Mouse (Mus musculus): ENCODE data around the gene Panx2. TPM values are rescaled to one million over a fixed set of nuclear protein-coding genes. Genes with fewer than 3 reads are reported as not detected.

Gene Panx2
- polyA plus RNA-seq, 1 experiment from 2014 or later, result 1.4 TPM

GRCm38 (mm10) chr15:89060032-89060681 lies 623 bp downstream of the Panx2 start:
- H3K9ac ChIP-seq (ENCODE audit: low read length), result peak overlapping the region; percentile 78
- H3K4me1 ChIP-seq (ENCODE audit: control insufficient read depth, insufficient read depth, low read length), result 0 out of 2 replicates have a peak, but pooled peaks cover 7% of the 10 kb centered on the region
- H3K4me2 ChIP-seq (ENCODE audit: low read depth, low read length), result peak overlapping the region; percentile 87
- 4% methylated on average over 47 of the region's 48 CpGs for WGBS
- H3K4me3 ChIP-seq (ENCODE audit: low read length), result peak overlapping the region; percentile 68
- no peaks in the 10 kb centered on the region for H3K9me3 ChIP-seq (replicated peaks; ENCODE audit: control insufficient read depth, low read length)
- peaks cover 26% of the 10 kb centered on the region for H3K27me3 ChIP-seq (ENCODE audit: control insufficient read depth, insufficient read depth, low read length)
- H3K27ac ChIP-seq (ENCODE audit: low read length), result no peak overlapping the region; the same call in 1 of the 2 replicates
- no peak for ATAC-seq (replicated peaks; ENCODE audit: extremely low read depth, insufficient read depth, low FRiP score)
- H3K36me3 ChIP-seq (ENCODE audit: control insufficient read depth, insufficient read depth), result 0 out of 2 replicates have a peak, but pooled peaks cover under 1% of the 10 kb centered on the region

- H3K4me2 ChIP-seq (ENCODE audit: low read depth, low read length), result peak overlapping the region; percentile 87; the same call in 1 of the 2 replicates
- H3K4me3 ChIP-seq (ENCODE audit: low read length), result no peak overlapping the region
- no peaks in the 10 kb centered on the region for H3K36me3 ChIP-seq (ENCODE audit: control insufficient read depth, insufficient read depth)
- H3K9ac ChIP-seq (ENCODE audit: low read length), result no peak overlapping the region
- H3K27me3 ChIP-seq (ENCODE audit: control insufficient read depth, insufficient read depth, low read length), result peaks cover 26% of the 10 kb centered on the region
- H3K4me1 ChIP-seq (ENCODE audit: control insufficient read depth, insufficient read depth, low read length), result 0 out of 2 replicates have a peak, but pooled peaks cover 7% of the 10 kb centered on the region
- no peak overlapping the region for H3K27ac ChIP-seq (ENCODE audit: low read length)
- no peaks in the 10 kb centered on the region for H3K9me3 ChIP-seq (replicated peaks; ENCODE audit: control insufficient read depth, low read length)
- no peak for ATAC-seq (replicated peaks; ENCODE audit: extremely low read depth, insufficient read depth, low FRiP score)
- 87% methylated on average over 12 of the region's 12 CpGs for WGBS
Observed at GRCm38 (mm10) chr15:89060811-89061460, 1.4 kb downstream of the Panx2 start.

DNA sequence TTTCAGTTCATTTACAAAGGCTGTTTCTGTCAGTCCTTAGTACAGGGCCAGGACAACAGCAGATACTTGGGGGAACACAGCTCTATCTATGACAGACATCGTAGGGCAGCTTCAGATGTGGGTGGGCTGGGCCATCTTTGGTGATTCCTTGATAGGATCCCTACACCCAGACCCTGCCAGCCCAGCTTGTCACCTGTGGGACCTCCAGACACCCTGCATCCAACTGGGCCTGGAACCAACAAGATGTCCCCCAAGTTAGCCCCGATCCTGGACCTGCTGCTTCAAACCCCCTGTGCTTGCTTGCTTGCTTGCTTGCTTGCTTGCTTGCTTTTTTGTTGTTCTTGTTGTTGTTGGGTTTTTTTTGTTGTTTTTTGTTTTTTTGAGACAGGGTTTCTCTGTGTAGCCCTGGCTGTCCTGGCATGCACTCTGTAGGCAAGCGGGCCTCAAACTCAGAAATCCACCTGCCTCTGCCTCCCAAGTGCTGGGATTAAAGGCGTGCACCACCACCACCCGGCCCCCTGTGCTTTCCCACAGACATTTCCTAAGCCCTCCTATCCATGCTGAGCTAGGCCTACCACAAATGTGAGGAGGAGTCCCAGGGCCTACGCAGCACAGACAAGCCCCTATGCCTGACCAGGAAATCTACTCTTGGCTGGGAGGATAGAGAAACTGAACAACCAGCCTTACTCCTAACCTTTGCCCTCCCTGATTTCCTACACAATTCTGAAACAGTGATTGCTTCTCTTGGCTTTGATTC lies 2.4 kb downstream of the Panx2 start:
- H3K27me3 ChIP-seq (ENCODE audit: control insufficient read depth, insufficient read depth, low read length), result peaks cover 35% of the 10 kb centered on the region

DNA sequence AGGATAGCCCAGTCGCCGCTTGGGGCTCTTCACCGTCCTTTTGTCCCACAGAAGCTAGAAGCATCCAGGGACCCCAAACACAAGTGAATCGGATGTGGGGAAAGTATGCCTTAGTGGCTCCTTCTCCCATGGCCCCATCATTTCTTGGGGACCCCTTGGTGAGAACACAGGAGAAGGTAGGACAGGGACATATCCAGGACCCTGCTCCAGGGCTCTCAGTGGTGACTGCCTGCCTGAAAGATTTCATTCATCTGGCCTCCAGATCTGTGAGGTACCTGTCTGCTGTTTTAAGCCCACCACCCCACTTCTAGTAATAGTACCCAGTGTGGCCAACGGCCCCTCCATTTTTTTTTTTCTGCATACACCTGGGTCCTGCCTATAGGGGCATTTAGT lies 3.0 kb downstream of the Panx2 start:
- Histone ChIP-seq H3K9me3 (replicated peaks; ENCODE audit: control insufficient read depth, low read length) (no peaks in the 10 kb centered on the region), H3K9ac (ENCODE audit: low read length) (no peak overlapping the region), H3K27ac (ENCODE audit: low read length) (no peak overlapping the region), H3K27me3 (ENCODE audit: control insufficient read depth, insufficient read depth, low read length) (peaks cover 39% of the 10 kb centered on the region), H3K4me1 (ENCODE audit: control insufficient read depth, insufficient read depth, low read length) (0 out of 2 replicates have a peak, but pooled peaks cover 7% of the 10 kb centered on the region), H3K36me3 (ENCODE audit: control insufficient read depth, insufficient read depth) (no peaks in the 10 kb centered on the region), H3K4me2 (ENCODE audit: low read depth, low read length) (no peak overlapping the region), H3K4me3 (ENCODE audit: low read length) (no peak overlapping the region)
- no peak for ATAC-seq (replicated peaks; ENCODE audit: extremely low read depth, insufficient read depth, low FRiP score)
- 82% methylated on average over 5 of the region's 5 CpGs for WGBS

More for the DNA sequence above, 2.4 kb downstream of the Panx2 start:
- no peak for ATAC-seq (replicated peaks; ENCODE audit: extremely low read depth, insufficient read depth, low FRiP score)
- Histone ChIP-seq H3K36me3 (ENCODE audit: control insufficient read depth, insufficient read depth) (no peaks in the 10 kb centered on the region), H3K4me2 (ENCODE audit: low read depth, low read length) (no peak overlapping the region), H3K4me1 (ENCODE audit: control insufficient read depth, insufficient read depth, low read length) (0 out of 2 replicates have a peak, but pooled peaks cover 7% of the 10 kb centered on the region), H3K9ac (ENCODE audit: low read length) (no peak overlapping the region), H3K4me3 (ENCODE audit: low read length) (no peak overlapping the region), H3K9me3 (replicated peaks; ENCODE audit: control insufficient read depth, low read length) (no peaks in the 10 kb centered on the region), H3K27ac (ENCODE audit: low read length) (no peak overlapping the region)
- 86% methylated on average over 6 of the region's 6 CpGs for WGBS

DNA sequence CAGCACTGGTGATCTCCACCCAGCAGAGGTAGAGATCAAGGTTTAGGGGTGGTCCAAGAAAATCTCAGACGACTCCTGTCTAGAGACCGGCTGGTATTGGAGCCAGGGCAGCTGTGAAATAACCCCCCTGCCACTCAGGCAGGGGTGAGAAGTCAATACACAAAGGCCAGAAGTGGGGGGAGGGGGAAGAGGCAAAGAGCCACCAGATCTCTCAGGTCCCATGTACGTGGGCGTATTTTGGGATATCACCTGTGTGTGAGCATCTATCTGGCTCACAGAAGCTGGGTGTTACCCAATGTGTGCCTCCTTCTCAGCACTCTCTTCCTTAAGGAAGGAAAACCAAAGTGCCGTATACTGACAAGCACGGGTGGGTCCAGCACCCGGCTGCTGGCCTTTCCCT lies 3.5 kb downstream of the Panx2 start:
- Histone ChIP-seq H3K9ac (ENCODE audit: low read length) (no peak overlapping the region), H3K36me3 (ENCODE audit: control insufficient read depth, insufficient read depth) (no peaks in the 10 kb centered on the region), H3K4me3 (ENCODE audit: low read length) (no peak overlapping the region), H3K27me3 (ENCODE audit: control insufficient read depth, insufficient read depth, low read length) (peaks cover 39% of the 10 kb centered on the region), H3K9me3 (replicated peaks; ENCODE audit: control insufficient read depth, low read length) (no peaks in the 10 kb centered on the region), H3K4me2 (ENCODE audit: low read depth, low read length) (no peak overlapping the region), H3K27ac (ENCODE audit: low read length) (no peak overlapping the region), H3K4me1 (ENCODE audit: control insufficient read depth, insufficient read depth, low read length) (0 out of 2 replicates have a peak, but pooled peaks cover 7% of the 10 kb centered on the region)
- no peak for ATAC-seq (replicated peaks; ENCODE audit: extremely low read depth, insufficient read depth, low FRiP score)
- WGBS, result 73% methylated on average over 7 of the region's 7 CpGs

GRCm38 (mm10) chr15:89063536-89063935 lies 4.0 kb downstream of the Panx2 start:
- 0 out of 2 replicates have a peak, but pooled peaks cover 7% of the 10 kb centered on the region for H3K4me1 ChIP-seq (ENCODE audit: control insufficient read depth, insufficient read depth, low read length)
- H3K27me3 ChIP-seq (ENCODE audit: control insufficient read depth, insufficient read depth, low read length), result peaks cover 41% of the 10 kb centered on the region
- H3K4me3 ChIP-seq (ENCODE audit: low read length), result no peak overlapping the region
- H3K4me2 ChIP-seq (ENCODE audit: low read depth, low read length), result no peak overlapping the region
- H3K9ac ChIP-seq (ENCODE audit: low read length), result no peak overlapping the region
- no peaks in the 10 kb centered on the region for H3K9me3 ChIP-seq (replicated peaks; ENCODE audit: control insufficient read depth, low read length)
- H3K36me3 ChIP-seq (ENCODE audit: control insufficient read depth, insufficient read depth), result no peaks in the 10 kb centered on the region
- ATAC-seq (replicated peaks; ENCODE audit: extremely low read depth, insufficient read depth, low FRiP score), result no peak
- no peak overlapping the region for H3K27ac ChIP-seq (ENCODE audit: low read length)
- 75% methylated on average over 6 of the region's 6 CpGs for WGBS

GRCm38 (mm10) chr15:89064891-89065290 lies 5.4 kb downstream of the Panx2 start:
- H3K27me3 ChIP-seq (ENCODE audit: control insufficient read depth, insufficient read depth, low read length), result peaks cover 38% of the 10 kb centered on the region
- H3K4me2 ChIP-seq (ENCODE audit: low read depth, low read length), result no peak overlapping the region
- WGBS, result 91% methylated on average over 5 of the region's 5 CpGs
- no peaks in the 10 kb centered on the region for H3K4me1 ChIP-seq (ENCODE audit: control insufficient read depth, insufficient read depth, low read length)
- no peaks in the 10 kb centered on the region for H3K36me3 ChIP-seq (ENCODE audit: control insufficient read depth, insufficient read depth)
- no peak overlapping the region for H3K4me3 ChIP-seq (ENCODE audit: low read length)
- H3K9ac ChIP-seq (ENCODE audit: low read length), result no peak overlapping the region
- no peak overlapping the region for H3K27ac ChIP-seq (ENCODE audit: low read length)
- ATAC-seq (replicated peaks; ENCODE audit: extremely low read depth, insufficient read depth, low FRiP score), result no peak
- no peaks in the 10 kb centered on the region for H3K9me3 ChIP-seq (replicated peaks; ENCODE audit: control insufficient read depth, low read length)

DNA sequence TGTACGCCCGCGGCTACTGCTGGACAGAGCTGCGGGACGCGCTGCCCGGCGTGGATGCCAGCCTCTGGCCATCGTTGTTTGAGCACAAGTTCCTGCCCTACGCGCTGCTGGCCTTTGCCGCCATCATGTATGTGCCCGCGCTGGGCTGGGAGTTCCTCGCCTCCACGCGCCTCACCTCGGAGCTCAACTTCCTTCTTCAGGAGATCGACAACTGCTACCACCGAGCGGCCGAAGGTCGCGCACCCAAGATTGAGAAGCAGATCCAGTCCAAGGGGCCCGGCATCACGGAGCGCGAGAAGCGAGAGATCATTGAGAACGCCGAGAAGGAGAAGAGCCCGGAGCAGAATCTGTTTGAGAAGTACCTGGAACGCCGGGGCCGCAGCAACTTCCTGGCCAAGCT lies 8.1 kb downstream of the Panx2 start:
- peaks cover 27% of the 10 kb centered on the region for H3K27me3 ChIP-seq (ENCODE audit: control insufficient read depth, insufficient read depth, low read length)
- no peaks in the 10 kb centered on the region for H3K9me3 ChIP-seq (replicated peaks; ENCODE audit: control insufficient read depth, low read length)
- H3K4me2 ChIP-seq (ENCODE audit: low read depth, low read length), result peak overlapping the region; percentile 39
- H3K4me1 ChIP-seq (ENCODE audit: control insufficient read depth, insufficient read depth, low read length), result no peaks in the 10 kb centered on the region
- no peak for ATAC-seq (replicated peaks; ENCODE audit: extremely low read depth, insufficient read depth, low FRiP score)
- H3K36me3 ChIP-seq (ENCODE audit: control insufficient read depth, insufficient read depth), result no peaks in the 10 kb centered on the region
- 26% methylated on average over 35 of the region's 35 CpGs for WGBS
- peak overlapping the region; percentile 3; the same call in 1 of the 2 replicates for H3K4me3 ChIP-seq (ENCODE audit: low read length)
- no peak overlapping the region for H3K27ac ChIP-seq (ENCODE audit: low read length)
- H3K9ac ChIP-seq (ENCODE audit: low read length), result no peak overlapping the region

Data from heart, embryonic 16.5 days (tissue).